12 mouse cellular contexts compared by ENCODE assay signal in the genomic region with DNA sequence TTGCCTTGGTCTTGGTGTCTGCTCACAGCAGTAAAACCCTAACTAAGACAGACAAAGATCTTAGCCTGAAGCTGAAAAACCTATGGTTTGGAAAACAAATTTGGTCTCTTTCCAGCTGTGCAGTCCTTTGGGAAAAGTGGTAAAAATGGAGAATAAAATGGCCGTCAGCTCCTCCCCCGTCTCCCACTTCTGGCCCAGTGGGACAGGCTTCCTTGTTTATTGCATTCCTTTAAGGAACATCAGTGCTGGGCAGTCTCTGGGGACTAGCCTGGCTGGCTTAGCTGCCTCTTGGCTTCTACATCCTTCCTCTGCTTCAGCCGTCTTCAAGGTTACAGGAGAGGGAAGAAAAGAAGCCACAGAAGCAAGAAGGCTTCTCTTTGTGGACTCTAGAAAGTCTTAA. TPM values are rescaled to one million over a fixed set of nuclear protein-coding genes. Genes with fewer than 3 reads are reported as not detected.
A peak's percentile ranks its signal among the peaks of the same experiment; 100 is the strongest.
DNase-seq lines count a peak whose midpoint lies in the region; ATAC-seq lines count a peak whose summit lies in the region.
"Had no signal": no experiment of that assay in that cellular context is flagged by ENCODE, and none has a peak within 500 bp of the region (broad histone marks: within the 10 kb centered on the region; RNA-seq: fewer than 3 reads in every experiment).

No protein-coding gene starts in this region.

- DNase-seq in kidney, adult 18-20 months = peak; percentile 24
- DNase-seq in adrenal gland, postnatal 25 days = peak; percentile 27
- DNase-seq in heart, postnatal 10 days = peak; percentile 42 to 49
- peak; percentile 31 for DNase-seq in lung, postnatal 25 days (ENCODE audit: low spot score)
- no peak for DNase-seq in cerebellum, postnatal 25 days
- DNase-seq in spleen, postnatal 14 days (ENCODE audit: low spot score in 2 of 2) = no peak
- no peak for DNase-seq in retina, embryonic 14.5 days (ENCODE audit: low spot score)
- DNase-seq: thymus, postnatal 25 days had no signal

- H3K27me3 ChIP-seq in kidney, embryonic 14.5 days (ENCODE audit: control insufficient read depth, insufficient read depth, low read length) = no peaks in the 10 kb centered on the region
- H3K27me3 ChIP-seq: forebrain, embryonic 12.5 days; heart, embryonic 13.5 days had no signal

- no peak overlapping the region for H3K4me3 ChIP-seq in kidney, embryonic 14.5 days (ENCODE audit: low read length)
- H3K4me3 ChIP-seq: forebrain, embryonic 12.5 days; heart, embryonic 13.5 days had no signal

- no peak for ATAC-seq in kidney, embryonic 14.5 days (ENCODE audit: low FRiP score, low TSS enrichment)

- 60% methylated on average over 3 of the region's 3 CpGs for WGBS in kidney, embryonic 14.5 days

- intact Hi-C loops in heart, postnatal 10 days (cut with DNase I) = no loop called here

- H3K9ac ChIP-seq in kidney, embryonic 14.5 days (ENCODE audit: low read depth, low read length) = no peak overlapping the region
- H3K9ac ChIP-seq: forebrain, embryonic 12.5 days; heart, embryonic 13.5 days had no signal

- no peaks in the 10 kb centered on the region for H3K36me3 ChIP-seq in kidney, embryonic 14.5 days (ENCODE audit: control insufficient read depth, insufficient read depth, low read length)
- H3K36me3 ChIP-seq: forebrain, embryonic 12.5 days; heart, embryonic 13.5 days had no signal

- H3K4me1 ChIP-seq in kidney, embryonic 14.5 days (ENCODE audit: control insufficient read depth, insufficient read depth, low read length) = no peaks in the 10 kb centered on the region
- H3K4me1 ChIP-seq: forebrain, embryonic 12.5 days had no signal

- H3K27ac ChIP-seq in kidney, embryonic 14.5 days (ENCODE audit: low read depth, low read length) = no peak overlapping the region
- H3K27ac ChIP-seq: forebrain, embryonic 12.5 days; heart, embryonic 13.5 days; macrophage had no signal

- H3K4me2 ChIP-seq in kidney, embryonic 14.5 days (replicated peaks; ENCODE audit: low read depth, low read length) = no peak overlapping the region
- H3K4me2 ChIP-seq: forebrain, embryonic 12.5 days; heart, embryonic 13.5 days had no signal

- no peaks in the 10 kb centered on the region for H3K9me3 ChIP-seq in kidney, embryonic 14.5 days (ENCODE audit: control insufficient read depth, low read length)
- H3K9me3 ChIP-seq: forebrain, embryonic 12.5 days; heart, embryonic 13.5 days had no signal

RNA-seq across cellular contexts. Expression of a gene that starts 23.1 kb away (rescaled TPM):
- 33.0 and 39.6 TPM in 2 replicates for polyA plus RNA-seq in kidney, embryonic 14.5 days (2014; fragmentation: Nextera tagmentation; extraction: Ambion mirVana)
- 12.1 and 12.3 TPM in 2 replicates for total RNA-seq in adrenal gland, postnatal 25 days (2021)
- 1 to 10 TPM; 7.2 to 7.8 TPM for total RNA-seq in heart, postnatal 10 days (2021)

RNA-seq across cellular contexts. Expression of a gene that starts 27.3 kb away (rescaled TPM):
- polyA plus RNA-seq in kidney, embryonic 14.5 days (2014; fragmentation: Nextera tagmentation; extraction: Ambion mirVana) = 0.27 and 0.55 TPM in 2 replicates
- total RNA-seq in adrenal gland, postnatal 25 days (2021) = 1.1 and 1.6 TPM in 2 replicates
- total RNA-seq in heart, postnatal 10 days (2021) = 1 to 10 TPM; 1.7 to 3.0 TPM
- polyA plus RNA-seq: macrophage had no signal

RNA-seq across cellular contexts. Expression of a gene that starts 38.4 kb away (rescaled TPM):
- polyA plus RNA-seq in kidney, embryonic 14.5 days (2014; fragmentation: Nextera tagmentation; extraction: Ambion mirVana) = 213 and 232 TPM in 2 replicates
- total RNA-seq in adrenal gland, postnatal 25 days (2021) = 161 and 183 TPM in 2 replicates
- total RNA-seq in heart, postnatal 10 days (2021) = 100 to 1,000 TPM; 406 to 428 TPM

Comparison
In these comparisons a context has a peak if more than half of its experiments do, and no peak if none do; other contexts are left out.
1. DNase-seq: peak in kidney, adult 18-20 months (single experiment), adrenal gland, postnatal 25 days (single experiment), heart, postnatal 10 days (2 of 2) and lung, postnatal 25 days (single experiment); none in cerebellum, postnatal 25 days (0 of 2), spleen, postnatal 14 days (0 of 2) and retina, embryonic 14.5 days (single experiment).